Mouse (Mus musculus) mouse embryonic stem cell (cell line): ENCODE results near the gene Polk.

Source experiments
- in situ Hi-C, 2 experiments: fragments of 300-500 bp; cut with MboI; formaldehyde crosslinking; loops; 1 replicate in 1 of 2; 3 replicates in 1 of 2; pipeline ENCODE4 v1.14.3; 2019 to 2020; ENCODE audit warnings: low sequenced_read_pairs in 2 of 2, low pct_unique_long_range_greater_than_20kb in 1 of 2, mixed read lengths in 1 of 2; ENCODE audit not compliant: unreplicated experiment in 1 of 2

The Polk gene

GRCm38 (mm10) chr13:96542081-96542889 lies at the start of gene Polk, which contains the start of gene Col4a3bp:
TSS of gene Polk (minus strand) at chr13:96542579.
TSS of gene Col4a3bp (plus strand) at chr13:96542618.
- in situ Hi-C loops: no loop called here

GRCm38 (mm10) chr13:96588642-96589041 lies 46.3 kb upstream of the Polk start:
- in situ Hi-C loops: loop anchor here in 1 of 2 experiments (25.0 kb wide), 1 partner anchor 551 kb away; no protein-coding TSS in a partner anchor

GRCm38 (mm10) chr13:96586540-96586939 lies 44.2 kb upstream of the Polk start:
- in situ Hi-C loops: loop anchor here in 1 of 2 experiments (25.0 kb wide), 1 partner anchor 549 kb away; no protein-coding TSS in a partner anchor

GRCm38 (mm10) chr13:96584201-96584600 lies 41.8 kb upstream of the Polk start:
- in situ Hi-C loops: loop anchor here in 1 of 2 experiments (25.0 kb wide), 1 partner anchor 547 kb away; no protein-coding TSS in a partner anchor

GRCm38 (mm10) chr13:96579979-96580378 lies 37.6 kb upstream of the Polk start:
- in situ Hi-C loops: loop anchor here in 1 of 2 experiments (25.0 kb wide), 1 partner anchor 543 kb away; no protein-coding TSS in a partner anchor

DNA sequence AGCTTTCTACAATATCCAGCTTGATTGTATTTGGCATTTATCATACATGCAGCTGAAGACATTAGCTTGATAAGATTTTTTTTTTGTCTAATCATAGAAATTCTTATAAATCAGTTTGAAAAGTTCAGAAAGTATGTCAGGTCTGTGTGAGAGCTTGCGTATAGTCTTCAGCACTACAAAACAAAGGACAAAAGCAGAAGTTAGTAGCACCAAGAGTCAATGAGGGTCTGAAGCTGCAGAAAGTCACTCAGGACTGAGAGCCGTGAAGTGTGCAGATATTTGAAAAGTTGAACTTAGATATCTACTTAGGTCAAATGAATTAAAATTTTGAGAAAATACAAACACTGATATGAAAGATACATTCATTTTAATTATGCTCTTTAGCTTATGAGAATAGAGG lies 36.7 kb upstream of the Polk start:
- in situ Hi-C loops: loop anchor here in 1 of 2 experiments (25.0 kb wide), 1 partner anchor 542 kb away; no protein-coding TSS in a partner anchor

GRCm38 (mm10) chr13:96574170-96574569 lies 31.8 kb upstream of the Polk start:
- in situ Hi-C loops: no loop called here

GRCm38 (mm10) chr13:96571016-96571361 lies 28.6 kb upstream of the Polk start:
- in situ Hi-C loops: no loop called here

- in situ Hi-C loops: no loop called here
These were observed 28.1 kb upstream of the Polk start for GRCm38 (mm10) chr13:96570313-96571015.

DNA sequence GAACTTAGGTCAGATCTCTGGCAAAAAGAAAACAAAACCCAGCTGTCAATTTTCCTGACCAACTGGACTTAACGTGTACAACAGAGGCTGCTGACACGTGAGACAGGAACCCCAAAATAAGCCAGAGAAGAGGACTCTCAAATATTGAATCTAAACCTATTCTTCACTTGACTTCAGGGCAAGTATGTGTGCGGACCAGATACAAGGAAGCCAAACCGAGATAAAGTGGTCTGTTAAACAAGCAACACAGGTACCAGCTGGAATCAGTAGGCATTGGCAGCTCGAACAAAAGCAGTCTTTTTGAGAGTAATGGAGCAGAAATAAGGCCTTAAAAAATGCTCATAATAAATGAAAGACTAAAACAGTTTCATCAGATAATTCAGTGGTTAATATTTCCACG lies 25.6 kb upstream of the Polk start:
- in situ Hi-C loops: no loop called here

DNA sequence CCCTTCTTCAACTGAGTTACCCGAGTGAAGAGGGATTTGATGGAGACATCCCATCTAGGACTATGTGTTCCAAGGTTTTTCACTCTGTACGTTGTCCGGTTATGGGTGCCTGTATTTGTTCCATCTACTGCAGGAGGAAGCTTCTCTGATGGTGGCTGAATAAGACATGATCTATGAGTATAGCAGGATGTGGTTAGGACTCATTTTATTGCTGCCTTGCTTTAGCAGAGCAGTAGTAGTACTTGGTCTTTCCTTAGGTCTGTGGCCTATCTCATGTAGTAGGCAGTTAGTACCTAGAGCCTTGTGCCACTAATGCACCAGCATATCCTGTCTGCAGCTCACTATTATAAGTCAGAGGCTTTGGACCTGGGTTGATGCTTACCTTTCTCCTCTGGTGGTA lies 12.7 kb upstream of the Polk start:
- in situ Hi-C loops: no loop called here

- in situ Hi-C loops: no loop called here
These were observed 5.6 kb upstream of the Polk start for GRCm38 (mm10) chr13:96547941-96548340.

- in situ Hi-C loops: no loop called here
These were observed 4.9 kb upstream of the Polk start for GRCm38 (mm10) chr13:96547250-96547649.

GRCm38 (mm10) chr13:96544506-96544905 lies 2.1 kb upstream of the Polk start:
- in situ Hi-C loops: no loop called here

GRCm38 (mm10) chr13:96542901-96543891 lies 817 bp upstream of the Polk start:
- in situ Hi-C loops: no loop called here

DNA sequence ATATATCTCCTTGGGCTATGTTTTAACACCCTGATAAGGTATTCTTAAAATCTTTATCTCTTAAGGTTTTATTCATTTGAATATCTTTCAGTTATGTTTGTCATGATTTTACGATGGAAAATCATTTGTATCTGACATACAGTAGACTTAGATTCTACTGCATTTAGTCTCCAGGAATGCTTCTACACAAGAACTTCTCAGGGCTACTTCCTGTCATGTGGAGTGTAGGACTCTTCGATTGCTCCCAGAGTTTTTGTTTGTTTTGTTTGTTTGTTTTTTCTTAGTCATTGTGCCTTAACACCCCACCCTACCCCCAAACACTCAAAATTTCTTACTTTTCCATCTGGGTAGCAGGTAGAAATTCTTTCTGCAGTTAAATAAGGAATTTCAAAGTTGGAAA lies 998 bp downstream of the Polk start:
- in situ Hi-C loops: no loop called here

DNA sequence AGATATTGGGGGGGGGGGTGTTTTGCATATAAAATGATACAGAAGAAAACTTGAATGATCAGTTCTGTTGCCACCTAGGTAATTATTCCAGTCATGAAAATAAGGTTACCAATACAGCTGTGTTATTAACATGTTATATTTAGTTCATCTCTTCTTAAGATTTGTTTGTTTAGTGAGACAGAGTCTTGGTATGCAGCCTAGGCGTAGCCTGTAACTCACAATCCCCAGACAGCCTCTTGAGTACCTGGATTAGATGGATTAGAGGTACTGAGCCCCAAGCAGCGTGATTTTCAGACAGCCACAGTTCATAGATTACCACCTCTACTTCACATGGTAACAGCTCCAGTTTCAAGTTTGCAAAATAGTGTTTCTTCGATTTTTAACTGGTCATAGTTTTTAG lies 4.3 kb downstream of the Polk start:
- in situ Hi-C loops: no loop called here

GRCm38 (mm10) chr13:96536821-96537572 lies 5.4 kb downstream of the Polk start:
- in situ Hi-C loops: no loop called here
